Mouse (Mus musculus): ENCODE results near the gene Pias1.

- TF ChIP-seq NRF1 (IDR thresholded peaks at IDR 0.05; ENCODE audit: insufficient read depth, low read depth, low read length, poor library complexity, severe bottlenecking) (no peak), ZNF384 (IDR thresholded peaks at IDR 0.05; ENCODE audit: low read depth, low read length) (no peak), POLR2A (IDR thresholded peaks at IDR 0.05; ENCODE audit: control insufficient read depth in 1 of 2, insufficient read depth in 1 of 2, low read depth in 1 of 2, low read length in 2 of 2, poor library complexity in 1 of 2) (no peak)
These were observed 66.8 kb downstream of the Pias1 start for GRCm38 (mm10) chr9:62920877-62921276.

Data from MEL (cell line).